Mouse (Mus musculus) heart, adult 9 months (tissue): ENCODE data around the gene Slc7a11.
A peak's percentile ranks its signal among the peaks of the same experiment; 100 is the strongest.

Source experiments
- DNase-seq, 2 experiments: peaks; one replicate each; pipeline ENCODE4 v3.0.0; 2022; ENCODE audit warnings: low spot score in 2 of 2

Slc7a11 gene

DNA sequence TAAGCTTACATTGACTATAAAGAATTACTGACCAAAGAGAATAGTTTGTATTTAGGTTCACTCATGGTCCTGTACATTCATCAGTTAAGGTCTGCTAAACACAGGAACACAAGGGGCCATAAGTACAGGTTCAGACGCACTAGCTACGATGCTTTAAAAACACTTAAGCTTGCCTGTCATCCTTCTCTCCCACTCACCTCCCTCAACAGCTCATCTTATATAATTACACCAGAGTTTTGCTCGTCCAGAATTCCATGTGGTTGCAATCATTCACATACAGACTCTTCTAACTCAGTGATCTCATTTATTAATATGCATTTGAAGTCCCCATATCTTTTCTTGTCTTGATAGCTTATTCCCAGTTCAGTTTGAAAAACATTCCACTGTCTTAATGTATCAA, 458.6 kb downstream of the Slc7a11 start:
- DNase-seq, result no peak

DNA sequence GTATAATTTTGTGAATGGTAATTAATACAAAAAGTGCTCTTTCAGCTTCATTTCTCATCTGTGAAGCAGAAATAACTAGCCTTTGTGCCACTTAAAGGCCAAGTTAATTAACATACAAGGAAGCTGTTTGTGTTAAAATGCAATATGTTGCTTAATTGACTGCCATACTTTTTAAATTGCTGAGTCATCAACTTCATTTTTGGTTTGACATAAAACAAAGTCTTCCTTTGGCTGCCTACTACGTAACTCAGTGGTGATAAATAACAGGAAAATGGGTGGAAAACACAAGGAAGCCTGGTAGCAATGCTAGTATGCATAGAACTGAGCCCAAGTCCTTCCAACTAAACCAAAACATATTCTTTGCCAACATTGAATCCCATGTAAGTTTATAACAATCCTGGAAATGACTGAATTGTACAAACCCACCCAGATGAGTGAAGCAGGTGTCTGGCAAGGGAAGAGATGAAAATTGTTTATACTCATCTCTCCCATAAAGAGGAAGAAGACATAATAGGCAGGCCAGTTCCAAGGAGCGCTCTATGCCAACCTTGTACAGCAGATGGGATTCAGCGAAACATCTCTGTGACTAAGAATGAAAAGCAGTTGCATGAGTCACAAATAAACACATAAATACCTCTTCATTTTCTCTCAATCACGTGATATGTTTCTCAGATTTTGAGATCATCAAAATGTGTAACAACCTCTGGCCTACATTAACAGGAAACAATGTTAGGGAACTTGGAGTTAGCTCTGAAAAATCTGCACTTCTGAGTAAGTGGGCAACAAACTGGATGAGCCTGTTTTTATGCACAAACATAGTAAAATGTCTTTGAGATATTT, 459.8 kb downstream of the Slc7a11 start:
- no peak for DNase-seq

GRCm38 (mm10) chr3:49973994-49974393, 469.4 kb downstream of the Slc7a11 start:
- no peak for DNase-seq

DNA sequence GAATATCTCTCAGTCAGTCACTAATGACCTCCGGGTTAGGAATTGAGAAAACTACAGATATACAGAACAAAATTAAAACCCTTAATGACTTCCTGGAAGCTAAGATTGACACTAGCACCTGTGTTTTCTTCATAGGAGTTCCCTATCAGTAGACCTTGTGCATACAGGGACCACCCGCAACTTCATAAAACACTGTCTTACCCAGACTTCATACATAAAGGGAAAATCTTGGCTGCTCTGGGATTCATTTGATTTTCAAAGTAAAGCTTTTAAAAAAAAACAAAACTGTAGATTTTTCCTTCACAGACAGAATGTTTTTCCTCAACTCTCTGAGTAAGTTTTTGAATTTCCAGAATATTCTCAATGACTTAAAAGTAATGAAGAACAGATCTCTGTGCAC, 477.8 kb downstream of the Slc7a11 start:
- DNase-seq, result no peak

DNA sequence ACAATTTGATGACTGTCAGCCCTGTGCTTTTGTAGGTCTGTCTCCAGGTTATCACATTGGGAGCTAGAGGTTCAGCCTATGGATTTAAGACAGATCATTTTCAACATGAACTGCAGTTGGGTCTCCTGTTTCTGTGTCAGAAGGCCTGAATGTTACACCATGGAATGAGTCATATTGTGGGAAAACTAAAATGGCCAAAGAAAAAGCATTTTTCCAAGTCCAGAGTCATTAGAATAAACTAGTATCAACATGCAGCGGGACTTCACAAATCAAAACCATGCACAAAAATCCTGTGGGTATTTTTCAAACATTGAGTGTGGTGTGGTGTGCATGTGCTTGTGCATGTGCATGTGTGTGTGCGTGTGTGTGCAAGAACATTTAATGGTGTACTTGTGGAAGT, 482.8 kb downstream of the Slc7a11 start:
- no peak for DNase-seq

- peak; percentile 35 to 52 for DNase-seq
Observed at GRCm38 (mm10) chr3:49946845-49947244, 496.6 kb downstream of the Slc7a11 start.

GRCm38 (mm10) chr3:49944783-49945182, 498.6 kb downstream of the Slc7a11 start:
- peak; percentile 56 to 78 for DNase-seq

GRCm38 (mm10) chr3:49937611-49938010, 505.8 kb downstream of the Slc7a11 start:
- DNase-seq, result no peak

DNA sequence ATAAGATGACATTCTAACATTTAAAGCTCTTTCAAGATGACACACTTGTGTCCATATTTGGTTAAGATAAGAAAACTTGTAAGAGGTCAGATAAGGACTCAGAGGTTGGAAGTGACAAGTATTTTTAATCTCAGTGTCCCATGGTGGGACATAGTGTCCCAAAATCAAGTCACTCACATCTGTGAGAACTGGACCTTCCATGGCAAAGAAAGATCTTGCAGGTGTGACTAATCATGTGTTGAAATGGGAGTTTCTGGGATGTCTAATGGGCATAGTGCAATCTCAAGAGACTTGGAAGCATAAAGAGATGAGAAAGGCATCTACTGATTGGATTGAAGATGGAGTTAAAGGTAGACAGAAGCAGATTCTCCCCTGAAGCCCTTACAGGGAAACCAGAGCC, 513.9 kb downstream of the Slc7a11 start:
- DNase-seq, result peak in 1 of 2 experiments; percentile 41

- peak; percentile 45 to 58 for DNase-seq
Observed at GRCm38 (mm10) chr3:49928509-49929263, 514.7 kb downstream of the Slc7a11 start.

- DNase-seq, result no peak
Observed at GRCm38 (mm10) chr3:49913929-49914328, 529.5 kb downstream of the Slc7a11 start.

- no peak for DNase-seq
Observed at GRCm38 (mm10) chr3:49910922-49911321, 532.5 kb downstream of the Slc7a11 start.

GRCm38 (mm10) chr3:49908426-49909341, 534.7 kb downstream of the Slc7a11 start:
- DNase-seq, result peak; percentile 5 to 29

DNA sequence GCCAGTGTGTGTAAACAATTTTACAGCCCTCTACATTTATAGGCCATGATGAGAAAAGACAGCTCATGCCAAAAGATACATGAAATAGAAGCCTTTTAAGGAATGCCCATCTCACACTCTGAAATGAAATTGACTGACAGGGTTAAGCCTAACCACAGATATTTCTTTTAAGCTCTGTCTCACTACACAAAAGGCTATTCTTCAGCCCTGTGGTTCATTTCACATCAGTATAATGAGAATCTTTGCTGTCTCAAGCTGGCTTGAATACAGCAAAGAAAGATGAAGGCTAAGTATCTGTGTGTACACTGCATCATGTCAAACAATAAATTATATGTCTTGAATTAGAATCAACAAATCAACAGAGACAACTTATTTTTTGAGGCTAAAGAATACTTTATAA, 549.5 kb downstream of the Slc7a11 start:
- no peak for DNase-seq

DNA sequence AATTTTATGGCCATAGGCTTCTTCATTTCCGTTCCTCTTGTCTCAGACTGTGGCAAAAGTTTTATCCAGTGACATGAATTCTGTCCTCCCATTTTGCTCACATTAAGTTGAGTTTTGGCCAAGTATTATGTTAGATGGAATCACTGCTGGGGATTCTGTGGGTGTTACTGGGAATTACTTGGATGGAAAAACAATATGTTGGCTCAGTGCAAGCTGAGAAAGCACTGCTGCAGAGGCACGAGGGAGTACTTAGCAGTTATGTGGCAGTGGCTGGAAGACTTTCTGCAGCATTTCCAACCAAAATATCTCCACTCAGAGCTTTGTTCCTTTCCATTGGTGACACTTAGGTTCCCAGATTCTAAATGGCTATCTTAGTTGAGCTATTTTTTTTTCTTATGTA, 556.1 kb downstream of the Slc7a11 start:
- DNase-seq, result peak; percentile 10 to 15

- DNase-seq, result no peak
Observed at GRCm38 (mm10) chr3:49886220-49886945, 557.0 kb downstream of the Slc7a11 start.

- DNase-seq, result no peak
Observed at GRCm38 (mm10) chr3:49880496-49880895, 562.9 kb downstream of the Slc7a11 start.

DNA sequence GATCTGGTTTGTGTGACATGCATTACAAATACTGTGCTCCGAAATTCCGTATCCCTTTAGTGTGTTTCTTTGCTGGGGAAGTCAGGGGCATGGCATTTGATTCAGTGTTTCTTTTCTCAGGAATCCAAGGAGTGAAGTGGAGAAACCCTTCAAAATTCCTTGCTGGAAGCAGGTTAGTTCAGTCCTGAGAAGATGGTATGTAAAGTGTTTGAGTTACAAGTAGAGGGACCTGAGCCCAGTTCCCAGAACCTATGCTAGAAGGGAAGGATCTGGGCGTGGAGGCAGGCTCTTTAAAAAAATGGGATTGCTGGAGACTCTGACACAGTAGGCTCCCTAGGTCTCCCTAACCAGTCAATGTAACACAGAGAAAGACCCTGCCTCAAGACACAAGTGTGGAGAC, 572.6 kb downstream of the Slc7a11 start:
- DNase-seq, result no peak

DNA sequence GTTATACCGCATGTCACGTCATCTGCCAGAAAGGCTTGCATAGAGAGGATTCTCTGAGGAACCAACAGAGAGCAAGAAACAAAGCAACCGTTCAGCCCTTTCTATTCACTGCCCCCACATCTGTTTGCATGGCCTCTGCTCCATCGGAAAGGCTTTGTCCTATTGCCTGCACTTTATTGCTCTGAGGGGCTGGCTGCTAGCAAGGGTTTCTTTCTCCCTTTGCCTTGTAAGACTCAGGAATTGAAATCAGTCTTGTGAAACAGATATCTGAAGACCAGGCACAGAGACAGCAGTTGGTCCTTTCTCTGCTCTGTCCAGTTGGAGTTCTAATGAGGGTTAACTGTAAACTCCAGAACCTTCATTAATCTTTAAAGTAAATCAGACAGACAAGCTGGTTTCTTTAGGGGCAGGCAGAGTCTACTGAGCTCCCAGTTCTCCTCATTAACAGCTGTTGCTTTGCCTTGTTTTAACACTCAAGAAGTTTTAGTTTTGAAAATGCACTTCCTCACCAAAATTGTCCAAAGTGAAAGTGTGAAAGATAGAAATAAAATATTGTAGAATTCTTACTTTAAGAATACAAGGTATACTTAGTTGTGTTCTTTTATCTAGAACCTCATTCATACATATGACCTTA, 575.3 kb downstream of the Slc7a11 start:
- no peak for DNase-seq

DNA sequence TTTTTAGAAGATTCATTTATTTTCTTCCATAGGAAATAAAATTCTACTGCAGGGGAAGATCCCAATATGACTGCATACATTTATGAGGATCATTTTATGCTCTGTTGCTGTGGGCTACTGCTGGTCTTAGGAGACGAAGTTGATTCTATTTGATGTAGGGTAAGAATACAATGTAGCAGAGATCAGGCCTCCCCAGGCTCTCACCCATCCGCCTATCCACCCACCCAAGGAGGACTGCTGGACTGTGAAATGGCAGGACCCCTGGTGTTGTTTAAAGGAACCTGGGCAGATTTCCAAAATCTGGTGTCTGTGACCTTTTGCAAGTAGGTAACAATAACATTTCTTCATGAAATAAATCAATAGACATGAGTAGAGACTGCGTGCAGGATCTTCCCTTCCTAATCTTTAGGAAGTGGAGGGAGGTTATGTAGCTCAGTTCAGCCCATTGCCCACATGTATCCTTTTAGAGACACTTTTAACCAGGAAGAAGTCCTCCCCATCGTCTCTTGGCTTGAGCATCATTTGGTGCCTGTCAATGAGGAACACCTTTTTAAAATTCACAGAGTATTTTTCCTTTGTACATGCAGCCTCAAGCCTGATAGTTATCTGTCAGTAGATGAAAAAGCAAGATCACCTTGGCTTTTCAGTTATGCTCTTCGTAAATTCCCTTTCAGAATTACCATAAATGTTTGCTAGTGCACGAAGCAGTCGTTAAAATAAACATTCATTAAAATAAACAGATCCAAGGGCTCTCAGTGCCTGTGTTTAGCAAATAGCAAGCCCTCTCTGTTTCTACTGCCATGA, 576.1 kb downstream of the Slc7a11 start:
- no peak for DNase-seq
